Mouse (Mus musculus) intestine, embryonic 14.5 days (tissue): Measurements from ENCODE around the gene 6430628N08Rik. TPM values are rescaled to one million over a fixed set of nuclear protein-coding genes. Genes with fewer than 3 reads are reported as not detected.

Experiments used
- ATAC-seq: fragments of 200-750 bp; cut with Nextera tagmentation; replicated peaks from 2 replicates; pipeline ENCODE4 v1.8.0; 2017; ENCODE audit warnings: low read depth, moderate number of reproducible peaks, moderate TSS enrichment, moderate library complexity; ENCODE audit not compliant: low FRiP score, low TSS enrichment
- DNase-seq: peaks from one replicate; pipeline ENCODE4 v3.0.0-alpha.2; 2018; ENCODE audit warnings: low spot score
- H3K27ac ChIP-seq: fragments of 300-500 bp; sonication (generic); 2 replicates; pipeline ENCODE4 v1.5.1; 2014; ENCODE audit warnings: low read depth, mild to moderate bottlenecking, control low read depth
- H3K27me3 ChIP-seq: fragments of 300-500 bp; sonication (generic); replicated peaks from 2 replicates; pipeline ENCODE4 v1.6.1; 2014; ENCODE audit warnings: low read length, control low read depth; ENCODE audit not compliant: control insufficient read depth, insufficient read depth
- H3K36me3 ChIP-seq: fragments of 300-500 bp; sonication (generic); 2 replicates; pipeline ENCODE4 v1.6.1; 2014; ENCODE audit warnings: low read length, control low read depth; ENCODE audit not compliant: control insufficient read depth, insufficient read depth
- H3K4me1 ChIP-seq: fragments of 300-500 bp; sonication (generic); replicated peaks from 2 replicates; pipeline ENCODE4 v1.6.1; 2014; ENCODE audit warnings: low read length, control low read depth, mixed read lengths; ENCODE audit not compliant: control insufficient read depth, insufficient read depth
- H3K4me2 ChIP-seq: fragments of 300-500 bp; sonication (generic); 2 replicates; pipeline ENCODE4 v1.6.1; 2014; ENCODE audit warnings: low read length
- H3K4me3 ChIP-seq: fragments of 300-500 bp; sonication (generic); 2 replicates; pipeline ENCODE4 v1.5.1; 2014; ENCODE audit warnings: low read depth, low read length, control low read depth, mixed read lengths
- H3K9ac ChIP-seq: fragments of 300-500 bp; sonication (generic); 2 replicates; pipeline ENCODE4 v1.6.1; 2014; ENCODE audit warnings: mild to moderate bottlenecking, low read length
- H3K9me3 ChIP-seq: fragments of 300-500 bp; sonication (generic); 2 replicates; pipeline ENCODE4 v1.6.1; 2016; ENCODE audit warnings: low read length, control low read depth; ENCODE audit not compliant: control insufficient read depth
- WGBS: fragments of 180-500 bp; shearing (Covaris S2); extraction: QIAGEN DNeasy Blood & Tissue Kit; methylation state at CpG from one replicate; pipeline ENCODE4 v1.1.7; 2014; 5-methylcytosine and 5-hydroxymethylcytosine counted together
- polyA plus RNA-seq: library from polyadenylated mRNA; unstranded; fragments of >200 nt; fragmentation: Nextera tagmentation; extraction: Ambion mirVana; gene quantifications from 2 replicates; pipeline ENCODE4 v1.2.1, GENCODE M21; 2014

6430628N08Rik gene
- polyA plus RNA-seq = not detected in 2 replicates

GRCm38 (mm10) chr4:115890553-115890952, at the start of gene 6430628N08Rik:
Gene 6430628N08Rik, plus strand, starts transcription at chr4:115890665.
- DNase-seq = no peak
- Histone ChIP-seq H3K9me3 (no peaks in the 10 kb centered on the region), H3K27ac (no peak within 1 kb of the TSS), H3K4me1 (peaks cover 6% of the 10 kb centered on the region), H3K4me2 (peak within 1 kb of the TSS; percentile 51), H3K9ac (no peak within 1 kb of the TSS), H3K27me3 (peaks cover 25% of the 10 kb centered on the region), H3K36me3 (no peaks in the 10 kb centered on the region), H3K4me3 (peak within 1 kb of the TSS; percentile 21)
- peak; percentile 64; the same call in 1 of the 2 replicates for ATAC-seq
- 1% methylated on average over 31 of the region's 31 CpGs for WGBS

DNA sequence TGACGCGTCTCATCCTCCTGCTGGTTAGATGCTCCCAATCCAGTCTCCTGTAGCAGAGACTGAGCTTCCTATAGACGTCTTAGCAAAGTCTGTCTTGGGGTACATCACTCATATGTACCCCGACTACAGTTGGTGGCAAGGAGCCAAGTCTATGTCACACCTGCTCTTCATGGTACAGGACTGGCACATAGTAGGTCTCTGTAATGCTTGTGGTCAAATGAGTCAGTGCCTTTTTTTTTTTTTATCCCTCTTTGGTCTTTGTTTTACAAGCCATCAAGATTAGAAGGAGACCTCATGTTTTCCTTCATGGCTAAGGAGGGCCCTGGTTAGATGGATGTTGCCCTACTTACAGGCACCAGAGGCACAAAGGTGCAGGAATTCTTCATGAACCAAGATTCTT, 49.6 kb upstream of the 6430628N08Rik start:
- no peak overlapping the region for H3K4me2 ChIP-seq
- no peak overlapping the region for H3K27ac ChIP-seq
- H3K9me3 ChIP-seq = no peaks in the 10 kb centered on the region
- ATAC-seq (no peak), DNase-seq (no peak)
- no peak overlapping the region for H3K9ac ChIP-seq
- H3K4me1 ChIP-seq = peaks cover 9% of the 10 kb centered on the region; the same call in 1 of the 2 replicates
- 92% methylated on average over 4 of the region's 4 CpGs for WGBS
- H3K4me3 ChIP-seq = no peak overlapping the region
- H3K27me3 ChIP-seq = no peaks in the 10 kb centered on the region
- H3K36me3 ChIP-seq = no peaks in the 10 kb centered on the region

- H3K9me3 ChIP-seq = no peaks in the 10 kb centered on the region
- ATAC-seq (no peak), DNase-seq (no peak)
- no peak overlapping the region for H3K4me3 ChIP-seq
- no peaks in the 10 kb centered on the region for H3K27me3 ChIP-seq
- H3K9ac ChIP-seq = no peak overlapping the region
- 54% methylated on average over 2 of the region's 2 CpGs for WGBS
- H3K4me1 ChIP-seq = no peaks in the 10 kb centered on the region
- peaks cover 26% of the 10 kb centered on the region for H3K36me3 ChIP-seq
- no peak overlapping the region for H3K4me2 ChIP-seq
- H3K27ac ChIP-seq = no peak overlapping the region
Measured at GRCm38 (mm10) chr4:115846656-115847055, 43.8 kb upstream of the 6430628N08Rik start.

GRCm38 (mm10) chr4:115847377-115847776, 43.1 kb upstream of the 6430628N08Rik start:
- no peak overlapping the region for H3K27ac ChIP-seq
- WGBS = 59% methylated on average over 5 of the region's 5 CpGs
- no peak overlapping the region for H3K4me2 ChIP-seq
- peaks cover 26% of the 10 kb centered on the region for H3K36me3 ChIP-seq
- no peak overlapping the region for H3K9ac ChIP-seq
- H3K4me1 ChIP-seq = no peaks in the 10 kb centered on the region
- H3K9me3 ChIP-seq = no peaks in the 10 kb centered on the region
- H3K4me3 ChIP-seq = no peak overlapping the region
- H3K27me3 ChIP-seq = no peaks in the 10 kb centered on the region
- no peak for DNase-seq
- ATAC-seq = no peak

DNA sequence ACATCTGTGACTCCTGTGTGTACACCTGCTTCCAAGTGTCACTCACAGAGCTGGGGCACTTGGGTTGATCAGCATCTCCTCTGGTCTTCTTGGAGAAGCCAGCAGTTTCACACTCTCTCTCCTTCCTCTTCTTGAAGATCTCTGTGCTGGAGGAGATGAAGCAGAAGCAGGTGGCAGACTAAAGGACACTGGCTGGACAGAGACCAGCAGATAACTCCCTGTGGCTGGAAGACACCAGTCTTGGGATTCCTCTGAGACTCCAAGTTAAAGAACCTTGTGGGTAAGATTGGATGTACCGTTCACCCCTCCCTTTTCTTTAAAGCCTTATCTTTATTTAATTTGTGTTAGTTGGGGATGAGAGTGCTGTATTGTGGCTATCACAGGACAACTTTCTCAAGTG, 42.4 kb upstream of the 6430628N08Rik start:
- Histone ChIP-seq H3K27ac (no peak overlapping the region), H3K36me3 (peaks cover 26% of the 10 kb centered on the region), H3K9me3 (no peaks in the 10 kb centered on the region), H3K9ac (no peak overlapping the region), H3K4me2 (no peak overlapping the region), H3K4me3 (no peak overlapping the region), H3K27me3 (no peaks in the 10 kb centered on the region), H3K4me1 (no peaks in the 10 kb centered on the region)
- DNase-seq (no peak), ATAC-seq (no peak)
- WGBS = 89% methylated on average over 1 of the region's 1 CpGs

- Histone ChIP-seq H3K36me3 (peaks cover 26% of the 10 kb centered on the region), H3K27ac (no peak overlapping the region), H3K9ac (no peak overlapping the region), H3K4me3 (no peak overlapping the region), H3K9me3 (no peaks in the 10 kb centered on the region), H3K4me1 (no peaks in the 10 kb centered on the region), H3K4me2 (no peak overlapping the region), H3K27me3 (no peaks in the 10 kb centered on the region)
- ATAC-seq (0 out of 2 replicates have a peak, but pooled peaks have one; percentile 50), DNase-seq (no peak)
- WGBS = 52% methylated on average over 8 of the region's 8 CpGs
Measured at GRCm38 (mm10) chr4:115848990-115849677, 41.3 kb upstream of the 6430628N08Rik start.

- Histone ChIP-seq H3K4me1 (no peaks in the 10 kb centered on the region), H3K36me3 (peaks cover 26% of the 10 kb centered on the region), H3K27me3 (no peaks in the 10 kb centered on the region), H3K4me2 (no peak overlapping the region), H3K27ac (no peak overlapping the region), H3K9ac (no peak overlapping the region), H3K9me3 (no peaks in the 10 kb centered on the region), H3K4me3 (no peak overlapping the region)
- WGBS = 78% methylated on average over 2 of the region's 2 CpGs
- DNase-seq (no peak), ATAC-seq (no peak)
Measured at GRCm38 (mm10) chr4:115850111-115850510, 40.4 kb upstream of the 6430628N08Rik start.

DNA sequence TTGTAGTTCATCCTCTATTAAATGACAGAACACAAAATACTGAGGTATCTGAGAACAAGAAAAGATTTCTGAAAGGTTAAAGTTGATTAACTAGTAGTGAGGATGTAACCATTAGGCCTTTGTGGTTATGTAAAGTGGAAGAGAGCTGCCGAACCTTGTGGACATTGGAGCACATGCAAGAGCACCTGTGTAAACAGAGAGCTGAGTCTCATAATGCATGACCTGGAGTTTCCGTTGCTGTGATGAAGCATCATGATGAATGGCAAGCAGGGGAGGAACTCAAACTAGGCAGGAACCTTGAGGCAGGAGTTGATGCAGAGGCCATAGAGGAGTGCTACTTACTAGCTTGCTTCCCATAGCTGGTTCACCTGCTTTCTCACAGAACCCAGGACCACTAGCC, 39.8 kb upstream of the 6430628N08Rik start:
- H3K4me3 ChIP-seq = no peak overlapping the region
- WGBS = 53% methylated on average over 2 of the region's 2 CpGs
- peaks cover 26% of the 10 kb centered on the region for H3K36me3 ChIP-seq
- H3K4me2 ChIP-seq = no peak overlapping the region
- H3K4me1 ChIP-seq = no peaks in the 10 kb centered on the region
- no peak overlapping the region for H3K27ac ChIP-seq
- no peaks in the 10 kb centered on the region for H3K9me3 ChIP-seq
- no peak overlapping the region for H3K9ac ChIP-seq
- DNase-seq = no peak
- no peak for ATAC-seq
- H3K27me3 ChIP-seq = no peaks in the 10 kb centered on the region

DNA sequence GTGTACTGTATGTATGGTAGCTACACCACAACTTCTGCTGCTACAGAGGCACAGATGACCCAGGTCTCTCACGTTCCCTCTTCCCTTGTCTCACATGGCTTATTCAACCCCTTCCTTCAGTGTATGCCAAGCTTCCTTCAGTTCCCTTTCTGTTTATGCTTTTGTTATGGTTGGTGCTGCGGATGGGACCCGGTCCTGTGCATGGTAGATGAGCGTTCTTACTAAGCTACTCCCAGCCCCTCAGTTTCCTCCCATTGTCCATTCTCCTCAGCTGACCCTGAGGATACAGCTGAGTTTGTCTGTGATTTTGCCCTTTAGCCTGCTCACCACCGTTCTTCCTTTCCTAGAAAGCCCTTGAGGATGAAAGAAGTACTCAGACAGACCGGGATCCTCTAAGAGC, 38.9 kb upstream of the 6430628N08Rik start:
- no peaks in the 10 kb centered on the region for H3K4me1 ChIP-seq
- no peaks in the 10 kb centered on the region for H3K27me3 ChIP-seq
- ATAC-seq = no peak
- H3K9me3 ChIP-seq = no peaks in the 10 kb centered on the region
- 85% methylated on average over 6 of the region's 6 CpGs for WGBS
- H3K36me3 ChIP-seq = peaks cover 27% of the 10 kb centered on the region
- no peak overlapping the region for H3K4me2 ChIP-seq
- no peak overlapping the region for H3K4me3 ChIP-seq
- no peak for DNase-seq
- H3K27ac ChIP-seq = no peak overlapping the region
- H3K9ac ChIP-seq = no peak overlapping the region
